Mouse (Mus musculus): ENCODE results near the gene Gtf3c5.
A peak's percentile ranks its signal among the peaks of the same experiment; 100 is the strongest.

Gtf3c5 gene

GRCm38 (mm10) chr2:28583651-28584050 lies at the start of gene Gtf3c5:
Gtf3c5 (minus strand) TSS chr2:28583751.
- DNase-seq (ENCODE audit: low read depth): no peak

DNA sequence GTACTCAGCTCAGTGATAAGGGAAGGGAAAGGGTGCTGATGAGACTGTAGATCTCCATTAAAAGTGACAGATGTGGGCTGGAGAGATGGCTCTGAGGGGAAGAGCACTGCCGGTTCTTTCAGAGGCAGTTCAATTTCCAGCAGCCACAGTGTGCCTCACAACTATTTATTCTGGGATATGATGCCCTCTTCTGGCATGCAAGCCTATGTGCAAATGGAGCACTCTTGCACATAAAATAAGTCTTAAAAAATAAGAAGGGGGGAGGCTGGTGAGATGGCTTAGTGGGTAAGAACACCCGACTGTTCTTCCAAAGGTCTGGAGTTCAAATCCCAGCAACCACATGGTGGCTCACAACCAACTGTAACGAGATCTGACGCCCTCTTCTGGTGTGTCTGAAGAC lies 49.6 kb upstream of the Gtf3c5 start:
- peak; percentile 62 for DNase-seq (ENCODE audit: low read depth)

- DNase-seq (ENCODE audit: low read depth): no peak
Measured at GRCm38 (mm10) chr2:28632626-28633025, 49.1 kb upstream of the Gtf3c5 start.

DNA sequence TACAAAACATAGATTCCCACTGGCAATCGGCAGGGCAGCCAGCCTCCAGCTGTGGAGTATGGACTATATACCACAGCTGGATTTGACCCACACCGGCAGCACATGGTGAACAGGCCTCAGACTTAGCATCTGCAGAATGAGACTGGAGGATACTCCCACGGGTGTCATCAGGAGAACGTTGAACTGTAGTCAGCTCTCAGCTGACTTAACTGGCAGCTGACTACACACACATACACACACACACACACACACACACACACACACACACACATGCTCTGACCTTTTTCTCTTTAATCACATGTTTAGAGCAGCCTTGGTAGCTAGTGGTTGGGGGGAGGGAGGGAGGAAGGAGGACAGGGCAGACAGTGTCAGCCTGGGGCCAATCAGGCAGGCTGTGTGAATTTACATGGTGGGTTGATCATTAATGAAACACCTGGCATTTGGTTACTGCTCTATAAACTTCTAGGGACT lies 46.4 kb upstream of the Gtf3c5 start:
- peak; percentile 38 for DNase-seq (ENCODE audit: low read depth)

DNA sequence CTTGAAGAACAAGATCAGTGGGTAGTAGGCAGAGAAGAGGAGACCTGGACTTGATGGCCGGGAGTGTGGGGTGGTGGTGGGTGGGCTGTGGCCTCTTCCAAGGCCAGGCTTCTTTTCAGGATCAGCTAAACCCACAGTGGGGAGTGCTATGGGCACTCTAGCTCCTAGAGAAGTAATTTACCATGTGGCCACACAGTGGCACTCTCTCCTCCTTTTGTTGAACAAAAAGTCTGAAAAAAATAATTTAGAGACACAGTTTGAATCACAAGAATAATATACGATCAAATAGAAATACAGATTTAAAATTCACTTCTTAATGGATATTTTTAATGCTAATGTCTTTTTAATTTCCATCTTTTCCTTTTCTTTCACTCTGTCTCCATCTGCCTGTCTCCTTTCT lies 44.5 kb upstream of the Gtf3c5 start:
- DNase-seq (ENCODE audit: low read depth): peak; percentile 49

DNA sequence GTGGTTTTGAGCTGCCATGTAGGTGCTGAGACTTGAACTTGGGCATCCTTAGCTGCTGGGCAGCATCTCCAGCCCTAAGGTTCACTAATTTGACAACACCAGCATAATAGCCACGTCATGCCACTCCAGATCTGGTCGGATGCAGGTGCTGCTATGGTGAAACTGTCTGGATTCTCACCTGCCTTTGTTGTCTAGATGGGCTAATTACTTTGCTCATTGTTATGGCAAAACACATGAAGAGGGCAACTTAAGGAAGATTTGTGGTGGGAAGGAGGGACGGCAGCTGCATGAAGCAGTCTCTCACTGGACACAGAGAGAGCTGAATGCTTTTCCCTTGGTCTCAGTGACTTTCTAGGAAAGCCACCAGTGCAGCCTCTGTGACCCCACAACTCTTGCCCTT lies 42.5 kb upstream of the Gtf3c5 start:
- no peak for DNase-seq (ENCODE audit: low read depth)

- peak; percentile 25 for DNase-seq (ENCODE audit: low read depth)
Measured at GRCm38 (mm10) chr2:28624870-28625269, 41.3 kb upstream of the Gtf3c5 start.

DNA sequence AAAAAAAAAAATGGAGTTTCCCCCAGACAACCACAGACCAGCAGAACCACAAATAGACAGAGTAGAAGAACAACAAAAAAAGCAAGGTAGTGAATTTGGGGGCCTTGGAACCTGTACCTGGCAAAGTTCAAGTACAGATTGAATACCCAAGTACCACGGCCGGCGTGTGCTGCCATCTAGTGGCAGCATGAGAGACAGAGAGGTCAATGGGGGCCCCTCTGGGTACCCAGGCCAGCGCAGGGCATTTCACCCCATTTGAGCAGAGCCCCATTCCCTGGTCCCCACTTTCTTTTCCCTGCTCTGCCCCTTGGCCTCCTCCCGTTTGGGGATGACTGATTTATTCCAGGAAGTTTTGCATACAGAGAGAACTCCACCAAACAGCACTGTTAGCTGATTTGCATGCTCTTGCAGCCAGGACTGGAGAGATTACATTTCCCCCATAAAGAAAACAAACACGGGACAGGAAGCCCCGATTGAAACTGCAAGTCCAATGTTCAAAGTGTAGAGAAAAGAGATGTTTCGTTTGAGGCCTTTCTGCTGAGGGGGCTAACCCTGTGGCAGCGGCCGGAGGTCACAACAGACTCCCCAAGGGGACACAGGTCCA lies 39.1 kb upstream of the Gtf3c5 start:
- peak; percentile 76 for DNase-seq (ENCODE audit: low read depth)

GRCm38 (mm10) chr2:28621664-28622171 lies 38.2 kb upstream of the Gtf3c5 start, which contains the start of gene Gfi1b:
Gfi1b (minus strand) TSS chr2:28621982.
- DNase-seq (ENCODE audit: low read depth): peak; percentile 35

GRCm38 (mm10) chr2:28621111-28621510 lies 37.6 kb upstream of the Gtf3c5 start:
- no peak for DNase-seq (ENCODE audit: low read depth)

- DNase-seq (ENCODE audit: low read depth): no peak
Measured at GRCm38 (mm10) chr2:28620522-28620921, 37.0 kb upstream of the Gtf3c5 start.

GRCm38 (mm10) chr2:28619369-28619768 lies 35.8 kb upstream of the Gtf3c5 start:
- DNase-seq (ENCODE audit: low read depth): no peak

GRCm38 (mm10) chr2:28618777-28619336 lies 35.3 kb upstream of the Gtf3c5 start:
- DNase-seq (ENCODE audit: low read depth): no peak

GRCm38 (mm10) chr2:28617498-28618486 lies 34.2 kb upstream of the Gtf3c5 start:
- DNase-seq (ENCODE audit: low read depth): no peak

DNA sequence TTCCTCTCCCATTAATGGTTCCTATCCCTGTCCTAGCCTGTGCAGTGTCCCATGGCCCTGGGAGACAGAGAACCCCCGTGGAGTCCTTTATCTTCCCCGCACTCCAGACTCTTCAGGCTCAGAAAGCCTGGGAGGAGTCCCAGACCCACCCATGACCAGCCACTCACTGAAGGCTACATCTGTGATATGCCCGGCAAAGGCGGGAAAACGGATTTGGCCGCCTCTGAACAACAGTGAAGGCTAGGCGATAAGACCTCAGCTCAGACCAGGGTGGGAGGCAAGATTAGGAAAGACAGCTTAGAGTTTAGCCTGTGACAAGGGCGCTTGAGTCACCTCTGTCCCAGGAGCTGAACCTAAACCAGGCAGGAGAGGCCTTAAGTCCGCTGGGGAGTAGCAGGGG lies 33.3 kb upstream of the Gtf3c5 start:
- DNase-seq (ENCODE audit: low read depth): no peak

DNA sequence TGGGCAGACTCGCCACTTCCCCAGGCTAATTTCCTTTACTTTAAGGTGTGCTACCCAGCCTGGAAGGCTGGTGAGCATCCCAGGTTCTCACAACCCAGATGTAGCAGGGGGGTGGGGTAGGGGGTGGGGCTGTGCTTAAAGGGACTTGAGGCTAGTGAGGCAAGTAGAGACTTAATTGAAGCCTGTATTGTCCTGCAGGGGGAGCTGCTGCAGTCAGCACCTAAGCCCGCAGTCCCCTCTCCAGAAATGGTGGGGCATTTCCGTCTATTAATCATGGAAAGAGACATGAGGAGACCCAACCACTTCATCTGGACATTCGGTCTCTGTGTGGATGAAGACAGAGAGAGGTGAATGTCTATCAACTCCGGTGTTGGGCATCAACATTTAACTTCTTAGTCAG lies 32.8 kb upstream of the Gtf3c5 start:
- DNase-seq (ENCODE audit: low read depth): no peak

- DNase-seq (ENCODE audit: low read depth): no peak
Measured at GRCm38 (mm10) chr2:28613599-28613998, 30.0 kb upstream of the Gtf3c5 start.

DNA sequence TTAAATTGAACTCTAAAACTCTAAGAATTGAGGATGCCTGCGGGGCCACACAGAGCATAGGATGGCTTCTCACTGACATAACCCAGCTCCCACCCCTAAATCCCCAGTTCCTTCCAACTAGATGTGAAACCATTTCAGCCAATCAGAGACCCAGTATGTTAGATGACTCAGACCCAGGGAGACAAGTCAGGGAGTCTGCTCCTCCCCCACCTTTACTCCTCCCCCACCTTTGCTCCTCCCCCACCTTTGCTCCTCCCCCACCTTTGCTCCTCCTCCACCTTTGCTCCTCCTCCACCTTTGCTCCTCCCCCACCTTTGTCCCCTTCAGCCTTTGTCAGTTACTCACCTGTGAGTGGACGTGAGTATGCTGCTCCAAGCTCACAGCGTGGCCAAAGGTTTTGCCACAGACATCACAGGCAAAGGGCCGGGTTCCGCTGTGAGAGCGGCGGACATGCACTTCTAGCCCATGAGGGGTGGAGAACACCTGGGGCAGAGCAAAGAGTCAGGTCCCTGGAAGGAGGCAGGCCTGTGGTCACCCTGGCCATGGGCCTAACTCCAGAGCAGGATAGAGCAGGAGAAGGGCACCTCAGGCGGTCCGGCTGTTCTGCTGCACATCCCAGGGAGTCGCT lies 29.0 kb upstream of the Gtf3c5 start:
- DNase-seq (ENCODE audit: low read depth): no peak

DNA sequence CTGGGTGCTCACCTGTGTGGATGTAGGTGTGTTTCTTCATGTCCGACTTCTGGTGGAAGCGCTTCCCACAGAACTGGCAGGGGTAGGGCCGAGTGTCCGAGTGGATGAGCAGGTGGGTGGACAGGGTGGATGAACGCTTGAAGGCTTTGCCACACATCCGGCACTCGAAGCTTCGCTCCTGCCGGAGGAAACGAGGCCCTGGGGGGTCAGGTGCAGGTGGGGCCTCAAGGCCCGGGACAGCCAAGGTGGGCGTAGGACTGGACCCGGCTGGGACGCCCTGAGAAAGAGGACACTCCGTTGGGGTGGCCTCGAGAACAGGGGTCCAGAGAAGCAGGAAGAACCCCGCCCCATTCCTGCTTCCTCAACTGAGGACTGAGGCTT lies 27.8 kb upstream of the Gtf3c5 start:
- no peak for DNase-seq (ENCODE audit: low read depth)

DNA sequence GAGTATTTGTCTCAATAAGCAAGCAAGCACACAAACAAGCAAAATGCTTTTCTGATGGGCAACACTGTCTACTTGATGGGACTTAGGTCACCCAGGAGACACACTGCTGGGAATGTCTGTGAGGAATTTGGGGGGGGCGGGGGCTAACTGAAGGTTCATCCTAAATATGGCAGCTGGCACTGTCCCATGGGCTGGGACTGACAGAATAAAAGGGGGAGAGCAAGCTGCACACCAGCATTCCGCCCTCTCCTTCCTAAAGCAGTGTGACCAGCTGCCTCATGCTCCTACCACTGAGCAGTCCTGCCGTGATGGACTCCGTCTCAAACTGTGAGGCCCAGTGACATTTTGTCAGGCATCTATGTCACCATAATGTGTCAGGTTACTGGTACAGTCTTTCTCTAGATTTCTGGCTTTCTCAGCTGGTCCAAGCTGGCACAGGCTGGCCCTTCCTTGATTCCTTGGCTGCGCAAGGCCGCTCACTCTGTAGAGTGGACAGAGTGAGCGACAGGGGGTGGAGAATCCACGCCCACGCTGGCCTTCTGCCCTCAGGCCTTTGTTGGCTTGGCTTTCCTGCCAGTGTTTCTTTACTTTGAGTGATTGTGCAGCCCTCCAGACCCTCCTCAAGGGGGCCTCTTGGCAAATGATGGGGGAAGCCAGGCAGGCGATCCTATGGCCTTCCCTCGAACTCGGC lies 27.3 kb upstream of the Gtf3c5 start:
- no peak for DNase-seq (ENCODE audit: low read depth)

GRCm38 (mm10) chr2:28609851-28610250 lies 26.3 kb upstream of the Gtf3c5 start:
- DNase-seq (ENCODE audit: low read depth): no peak

All from NIH3T3 (cell line).